Mouse (Mus musculus): ENCODE results near the gene Otub1. TPM values are rescaled to one million over a fixed set of nuclear protein-coding genes. Genes with fewer than 3 reads are reported as not detected.

Gene Otub1
- total and polyA plus RNA-seq, 3 experiments, result 102 to 139 (median 119) TPM

DNA sequence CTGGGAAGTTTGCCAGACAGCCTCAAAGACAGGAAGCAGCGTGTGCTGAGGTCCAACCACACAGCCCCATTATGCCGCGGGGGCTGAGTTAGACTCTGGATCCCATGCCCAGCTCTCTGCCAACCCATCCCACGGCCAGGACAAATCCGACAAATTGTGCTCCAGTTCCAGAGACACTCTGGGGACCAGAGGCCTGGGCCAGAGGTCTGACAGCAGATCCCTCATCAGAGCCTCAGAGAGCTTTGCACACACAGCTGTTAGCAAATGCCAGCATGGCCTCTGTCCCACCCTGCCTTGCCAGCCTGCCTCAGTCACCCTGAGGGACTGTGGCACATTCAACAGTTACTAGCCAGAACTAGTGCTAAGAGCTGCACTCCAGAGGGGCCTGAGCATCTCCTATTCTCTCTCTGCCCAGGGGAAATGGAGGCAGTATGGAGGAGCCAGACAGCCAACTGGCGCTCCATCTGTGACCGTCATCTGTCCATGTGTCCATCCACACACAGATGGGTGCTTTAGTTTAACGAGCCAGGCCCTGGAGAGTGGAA is 57.5 kb downstream of the Otub1 start:
- Histone ChIP-seq H3K27me3 (replicated peaks) (peaks cover 97% of the 10 kb centered on the region), H3K27ac (ENCODE audit: insufficient read depth, low read depth) (no peak overlapping the region), H3K4me1 (ENCODE audit: control insufficient read depth in 1 of 2, insufficient read depth in 2 of 2) (peaks cover 0 to 7% of the 10 kb centered on the region in 2 experiments; a peak in 2 of 4 replicates), H3K9me3 (replicated peaks; ENCODE audit: low read length) (no peaks in the 10 kb centered on the region), H3K36me3 (replicated peaks in 1 of 2; ENCODE audit: control insufficient read depth in 1 of 2, insufficient read depth in 1 of 2, low read length in 1 of 2) (no peaks in the 10 kb centered on the region), H3K4me3 (replicated peaks in 1 of 3; ENCODE audit: low read depth in 2 of 3, low read length in 2 of 3, poor library complexity in 1 of 3) (no peak overlapping the region), H3K79me2 (replicated peaks; ENCODE audit: control insufficient read depth, extremely low read depth, insufficient read depth, poor library complexity, severe bottlenecking) (no peaks in the 10 kb centered on the region), H3K9ac (ENCODE audit: insufficient read depth, low read depth) (no peak overlapping the region), H3K4me2 (ENCODE audit: insufficient read depth, low read depth, poor library complexity, severe bottlenecking) (no peak overlapping the region)
- in situ Hi-C loops (cut with MboI; ENCODE audit: low pct_ligation_motif_present, low pct_unique_long_range_greater_than_20kb, low sequenced_read_pairs), result no loop called here
- no peak for TF ChIP-seq CHD1 (IDR thresholded peaks at IDR 0.05; ENCODE audit: low read depth, low read length)
- no peak for TF ChIP-seq POLR2AphosphoS2 (IDR thresholded peaks at IDR 0.05; ENCODE audit: low read depth, low read length)
- no peak for TF ChIP-seq BHLHE40 (IDR thresholded peaks at IDR 0.05; ENCODE audit: low read depth, low read length)
- TF ChIP-seq MAFK (IDR thresholded peaks at IDR 0.05; ENCODE audit: insufficient replicate concordance, low read length), result no peak
- TF ChIP-seq ZC3H11A (IDR thresholded peaks at IDR 0.05; ENCODE audit: low read depth, low read length), result no peak
- no peak for TF ChIP-seq ZMIZ1 (IDR thresholded peaks at IDR 0.05; ENCODE audit: low read depth, low read length)
- no peak for TF ChIP-seq JUND (conservative IDR thresholded peaks at IDR 0.05; ENCODE audit: low read depth, low read length)
- DNase-seq (ENCODE audit: extremely low read depth), result no peak
- dilution Hi-C loops (cut with MboI; ENCODE audit: extremely low pct_ligation_motif_present, extremely low pct_unique_long_range_greater_than_20kb, low sequenced_read_pairs), result no loop called here

Other genes with a start within 250 kb of the Otub1 start
- gene Ppp1r14b, start 231.3 kb downstream of the Otub1 start, total RNA-seq (2012; rRNA removed), result 256 and 329 TPM in 2 replicates
- 151 and 167 TPM in 2 replicates for gene Ppp1r14b, start 231.3 kb downstream of the Otub1 start, total RNA-seq (2014; rRNA removed)
- 179 and 241 TPM in 2 replicates for gene Ppp1r14b, start 231.3 kb downstream of the Otub1 start, polyA plus RNA-seq (2012; ENCODE audit: insufficient read length, low read depth)
- 6.4 and 7.5 TPM in 2 replicates for gene Plcb3, start 229.8 kb downstream of the Otub1 start, total RNA-seq (2012; rRNA removed)
- gene Plcb3, start 229.8 kb downstream of the Otub1 start, total RNA-seq (2014; rRNA removed), result 3.0 and 4.1 TPM in 2 replicates
- 7.8 and 8.2 TPM in 2 replicates for gene Plcb3, start 229.8 kb downstream of the Otub1 start, polyA plus RNA-seq (2012; ENCODE audit: insufficient read length, low read depth)
- gene Fkbp2, start 225.8 kb downstream of the Otub1 start, total RNA-seq (2012; rRNA removed), result 44.6 and 50.4 TPM in 2 replicates
- 17.6 and 20.7 TPM in 2 replicates for gene Fkbp2, start 225.8 kb downstream of the Otub1 start, total RNA-seq (2014; rRNA removed)
- gene Fkbp2, start 225.8 kb downstream of the Otub1 start, polyA plus RNA-seq (2012; ENCODE audit: insufficient read length, low read depth), result 87.0 and 97.7 TPM in 2 replicates
- gene Vegfb, start 218.7 kb downstream of the Otub1 start, total RNA-seq (2012; rRNA removed), result 12.9 and 13.2 TPM in 2 replicates
- 3.2 and 3.5 TPM in 2 replicates for gene Vegfb, start 218.7 kb downstream of the Otub1 start, total RNA-seq (2014; rRNA removed)
- 28.4 and 35.1 TPM in 2 replicates for gene Vegfb, start 218.7 kb downstream of the Otub1 start, polyA plus RNA-seq (2012; ENCODE audit: insufficient read length, low read depth)
- 9.7 and 11.2 TPM in 2 replicates for gene Dnajc4, start 213.7 kb downstream of the Otub1 start, total RNA-seq (2012; rRNA removed)
- gene Dnajc4, start 213.7 kb downstream of the Otub1 start, total RNA-seq (2014; rRNA removed), result 6.2 and 7.5 TPM in 2 replicates
- 12.7 and 13.9 TPM in 2 replicates for gene Dnajc4, start 213.7 kb downstream of the Otub1 start, polyA plus RNA-seq (2012; ENCODE audit: insufficient read length, low read depth)
- 24.6 and 26.6 TPM in 2 replicates for gene Nudt22, start 210.2 kb downstream of the Otub1 start, total RNA-seq (2012; rRNA removed)
- gene Nudt22, start 210.2 kb downstream of the Otub1 start, total RNA-seq (2014; rRNA removed), result 9.0 and 11.2 TPM in 2 replicates
- gene Nudt22, start 210.2 kb downstream of the Otub1 start, polyA plus RNA-seq (2012; ENCODE audit: insufficient read length, low read depth), result 10.8 and 11.1 TPM in 2 replicates
- 4.1 and 4.7 TPM in 2 replicates for gene Trpt1, start 210.2 kb downstream of the Otub1 start, total RNA-seq (2012; rRNA removed)
- 2.8 and 3.4 TPM in 2 replicates for gene Trpt1, start 210.2 kb downstream of the Otub1 start, total RNA-seq (2014; rRNA removed)
- gene Trpt1, start 210.2 kb downstream of the Otub1 start, polyA plus RNA-seq (2012; ENCODE audit: insufficient read length, low read depth), result 2.1 and 3.1 TPM in 2 replicates
- gene Fermt3, start 186.8 kb downstream of the Otub1 start, total RNA-seq (2012; rRNA removed), result 57.4 and 58.4 TPM in 2 replicates
- gene Fermt3, start 186.8 kb downstream of the Otub1 start, total RNA-seq (2014; rRNA removed), result 47.0 and 58.7 TPM in 2 replicates
- gene Fermt3, start 186.8 kb downstream of the Otub1 start, polyA plus RNA-seq (2012; ENCODE audit: insufficient read length, low read depth), result 65.1 and 67.3 TPM in 2 replicates
- gene Stip1, start 166.3 kb downstream of the Otub1 start, total RNA-seq (2012; rRNA removed), result 178 and 246 TPM in 2 replicates
- gene Stip1, start 166.3 kb downstream of the Otub1 start, total RNA-seq (2014; rRNA removed), result 200 and 202 TPM in 2 replicates
- 314 and 344 TPM in 2 replicates for gene Stip1, start 166.3 kb downstream of the Otub1 start, polyA plus RNA-seq (2012; ENCODE audit: insufficient read length, low read depth)
- not detected in 2 replicates for gene Macrod1, start 149.5 kb downstream of the Otub1 start, total RNA-seq (2012; rRNA removed)
- not detected in 2 replicates for gene Macrod1, start 149.5 kb downstream of the Otub1 start, total RNA-seq (2014; rRNA removed)
- 1.00 and 1.0 TPM in 2 replicates for gene Macrod1, start 149.5 kb downstream of the Otub1 start, polyA plus RNA-seq (2012; ENCODE audit: insufficient read length, low read depth)
- not detected in 2 replicates for gene Flrt1, start 100.6 kb downstream of the Otub1 start, total RNA-seq (2012; rRNA removed)
- not detected in 2 replicates for gene Flrt1, start 100.6 kb downstream of the Otub1 start, total RNA-seq (2014; rRNA removed)
- not detected in 2 replicates for gene Flrt1, start 100.6 kb downstream of the Otub1 start, polyA plus RNA-seq (2012; ENCODE audit: insufficient read length, low read depth)
- gene Cox8a, start 11.3 kb upstream of the Otub1 start, total RNA-seq (2012; rRNA removed), result 797 and 822 TPM in 2 replicates
- 275 and 326 TPM in 2 replicates for gene Cox8a, start 11.3 kb upstream of the Otub1 start, total RNA-seq (2014; rRNA removed)
- 617 and 896 TPM in 2 replicates for gene Cox8a, start 11.3 kb upstream of the Otub1 start, polyA plus RNA-seq (2012; ENCODE audit: insufficient read length, low read depth)
- 40.6 and 45.5 TPM in 2 replicates for gene Naa40, start 34.9 kb upstream of the Otub1 start, total RNA-seq (2012; rRNA removed)
- gene Naa40, start 34.9 kb upstream of the Otub1 start, total RNA-seq (2014; rRNA removed), result 63.1 and 65.7 TPM in 2 replicates
- gene Naa40, start 34.9 kb upstream of the Otub1 start, polyA plus RNA-seq (2012; ENCODE audit: insufficient read length, low read depth), result 61.2 and 69.3 TPM in 2 replicates
- gene Rcor2, start 61.0 kb upstream of the Otub1 start, total RNA-seq (2012; rRNA removed), result 12.0 and 13.3 TPM in 2 replicates
- 9.2 and 10.3 TPM in 2 replicates for gene Rcor2, start 61.0 kb upstream of the Otub1 start, total RNA-seq (2014; rRNA removed)
- gene Rcor2, start 61.0 kb upstream of the Otub1 start, polyA plus RNA-seq (2012; ENCODE audit: insufficient read length, low read depth), result 22.8 and 28.2 TPM in 2 replicates
- gene Mark2, start 135.5 kb upstream of the Otub1 start, total RNA-seq (2012; rRNA removed), result 19.0 and 20.6 TPM in 2 replicates
- 6.3 and 8.1 TPM in 2 replicates for gene Mark2, start 135.5 kb upstream of the Otub1 start, total RNA-seq (2014; rRNA removed)
- 33.4 and 34.4 TPM in 2 replicates for gene Mark2, start 135.5 kb upstream of the Otub1 start, polyA plus RNA-seq (2012; ENCODE audit: insufficient read length, low read depth)
- 9.0 and 10.1 TPM in 2 replicates for gene Spindoc, start 176.7 kb upstream of the Otub1 start, total RNA-seq (2012; rRNA removed)
- 7.9 and 10.6 TPM in 2 replicates for gene Spindoc, start 176.7 kb upstream of the Otub1 start, total RNA-seq (2014; rRNA removed)
- 15.7 and 21.7 TPM in 2 replicates for gene Spindoc, start 176.7 kb upstream of the Otub1 start, polyA plus RNA-seq (2012; ENCODE audit: insufficient read length, low read depth)
- gene 2700081O15Rik, start 211.3 kb upstream of the Otub1 start, total RNA-seq (2012; rRNA removed), result 9.8 and 10.5 TPM in 2 replicates
- gene 2700081O15Rik, start 211.3 kb upstream of the Otub1 start, total RNA-seq (2014; rRNA removed), result 7.1 and 7.2 TPM in 2 replicates
- 12.2 and 12.3 TPM in 2 replicates for gene 2700081O15Rik, start 211.3 kb upstream of the Otub1 start, polyA plus RNA-seq (2012; ENCODE audit: insufficient read length, low read depth)

All from CH12.LX (cell line).